Mouse (Mus musculus): ENCODE data around the gene Ttc41.

Ttc41 gene

DNA sequence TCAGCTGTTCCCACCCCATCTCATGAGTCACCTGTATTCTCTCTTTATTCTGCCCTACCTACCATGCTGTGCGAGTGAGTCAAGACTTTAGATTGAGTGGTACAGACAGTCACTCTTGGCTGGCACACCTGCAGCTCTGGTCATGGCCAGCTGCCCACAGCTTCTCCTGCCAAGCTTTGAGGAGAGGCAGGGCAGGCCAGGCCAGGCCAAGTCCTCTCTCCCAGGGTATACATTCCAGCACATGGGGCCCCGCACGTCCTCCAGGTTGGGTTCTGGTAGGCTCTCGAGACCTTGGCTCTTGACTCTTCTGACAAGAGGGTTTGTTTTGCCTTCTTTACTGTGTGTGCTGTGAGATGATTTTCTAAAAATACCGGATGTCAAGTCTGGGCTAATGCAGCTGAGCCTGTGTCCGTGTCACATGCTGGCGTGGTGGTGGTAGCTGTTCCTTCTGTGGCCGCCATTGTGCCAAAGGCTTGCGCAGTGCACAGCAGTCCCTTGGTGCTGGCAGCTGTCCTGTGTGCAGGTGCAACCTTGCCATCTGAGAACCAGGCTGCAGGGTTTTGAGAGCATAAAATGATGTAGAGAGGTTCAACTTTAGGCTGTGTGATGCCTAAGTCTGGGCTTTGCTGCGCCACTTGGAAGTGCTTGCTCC lies 120.4 kb downstream of the Ttc41 start:
- DNase-seq (ENCODE audit: inconsistent ontology term) = peak; percentile 38
